Mouse (Mus musculus): ENCODE measurements around the gene Rims1. TPM values are rescaled to one million over a fixed set of nuclear protein-coding genes. Genes with fewer than 3 reads are reported as not detected.

The Rims1 gene
- total RNA-seq, 2 experiments from 2014 or later: 394 to 401 TPM

DNA sequence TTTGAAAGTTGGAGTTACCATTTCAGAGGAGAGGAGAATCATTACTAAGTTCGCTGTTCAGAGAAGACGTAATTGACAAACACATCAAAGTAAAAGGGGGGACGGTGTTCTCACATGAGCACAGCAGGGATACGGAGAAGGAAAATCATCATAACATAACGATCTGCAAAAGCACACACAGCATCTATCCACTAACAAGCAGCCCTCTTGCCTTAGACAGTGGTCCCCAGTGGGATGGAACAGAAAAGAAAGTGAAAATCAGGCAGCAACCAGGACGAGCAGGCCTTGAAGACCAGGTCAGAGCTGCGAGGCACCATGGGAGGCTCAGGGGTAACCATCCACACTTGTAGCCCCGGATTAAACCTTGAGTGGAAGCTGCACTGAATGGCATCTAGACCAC, 176.8 kb downstream of the Rims1 start:
- no peak for DNase-seq (ENCODE audit: extremely low spot score in 1 of 2, low spot score in 2 of 2)
- Histone ChIP-seq H3K4me3 (no peak overlapping the region), H3K27ac (no peak overlapping the region)
- intact Hi-C loops (cut with DNase I): loop anchor here (5.0 kb wide), 1 partner anchor 108 kb away; no protein-coding TSS in a partner anchor
- no peak for TF ChIP-seq CTCF (IDR thresholded peaks at IDR 0.05)

DNA sequence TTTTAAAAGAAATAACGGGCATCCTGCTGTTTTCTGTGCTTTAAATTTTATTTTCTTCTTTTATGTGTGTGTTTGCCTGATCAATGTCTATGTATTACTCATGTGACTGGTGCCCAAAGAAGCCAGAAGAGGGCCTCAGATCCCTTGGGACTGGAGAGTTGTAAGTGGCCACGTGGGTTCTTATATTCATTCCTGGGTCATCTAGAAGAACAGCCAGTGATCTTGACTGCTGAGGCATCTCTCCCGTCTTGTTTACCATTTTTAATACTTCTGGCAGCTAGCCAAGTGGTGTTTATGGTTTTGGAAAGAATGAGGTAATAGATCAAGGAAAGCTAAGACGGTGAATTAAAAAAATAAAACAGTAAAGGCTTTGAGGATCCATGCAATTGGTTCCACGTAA, 178.8 kb downstream of the Rims1 start:
- intact Hi-C loops (cut with DNase I): loop anchor here (5.0 kb wide), 1 partner anchor 110 kb away; no protein-coding TSS in a partner anchor
- DNase-seq (ENCODE audit: extremely low spot score in 1 of 2, low spot score in 2 of 2): no peak
- no peak overlapping the region for H3K4me3 ChIP-seq
- H3K27ac ChIP-seq: no peak overlapping the region; the same call in 1 of the 2 replicates
- TF ChIP-seq CTCF (IDR thresholded peaks at IDR 0.05): peak; percentile 23

DNA sequence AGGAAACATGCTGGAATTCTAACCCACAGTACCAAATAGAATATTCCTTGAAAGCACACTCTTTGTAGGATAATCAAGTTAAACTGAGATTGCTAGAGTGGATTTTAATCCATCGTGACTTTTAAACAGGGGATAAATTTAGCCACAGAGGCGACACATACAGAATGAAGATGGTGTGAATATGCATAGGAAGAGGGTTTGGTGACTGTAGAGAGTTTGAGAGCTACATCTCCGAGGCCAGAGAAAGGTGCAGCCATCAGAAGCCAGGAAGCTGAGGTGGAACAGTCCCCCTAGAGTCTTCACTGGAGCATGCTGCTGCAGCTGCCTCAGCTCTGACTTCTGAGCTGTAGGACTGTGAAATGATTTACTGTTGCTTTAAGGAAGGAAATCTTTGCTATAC, 179.5 kb downstream of the Rims1 start:
- no peak; the same call in none of the 2 replicates for TF ChIP-seq CTCF (IDR thresholded peaks at IDR 0.05)
- H3K4me3 ChIP-seq: no peak overlapping the region
- peak overlapping the region; percentile 6; the same call in 1 of the 2 replicates for H3K27ac ChIP-seq
- no peak for DNase-seq (ENCODE audit: extremely low spot score in 1 of 2, low spot score in 2 of 2)
- intact Hi-C loops (cut with DNase I): loop anchor here (5.0 kb wide), 1 partner anchor 111 kb away; no protein-coding TSS in a partner anchor

DNA sequence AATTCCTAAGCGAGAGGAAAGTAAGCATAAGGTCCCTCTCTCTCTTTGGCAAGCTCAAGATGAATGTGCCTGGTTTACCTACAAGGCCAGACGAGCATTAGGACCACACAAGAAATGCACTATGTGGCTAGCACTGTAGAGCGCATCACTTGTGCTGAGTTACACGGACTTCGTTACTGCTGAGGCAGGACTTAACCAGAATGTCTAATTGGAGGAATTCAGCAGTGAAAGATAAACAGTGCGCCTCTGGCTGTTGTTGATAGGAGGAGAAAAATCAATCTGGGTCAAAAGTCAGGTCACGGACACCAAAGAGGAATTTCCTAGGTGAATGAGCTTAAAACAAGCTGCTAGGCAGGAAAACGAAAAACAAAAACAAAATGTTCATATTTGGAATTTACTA, 185.0 kb downstream of the Rims1 start:
- intact Hi-C loops (cut with DNase I): no loop called here
- TF ChIP-seq CTCF (IDR thresholded peaks at IDR 0.05): no peak
- DNase-seq (ENCODE audit: extremely low spot score in 1 of 2, low spot score in 2 of 2): no peak
- Histone ChIP-seq H3K27ac (no peak overlapping the region), H3K4me3 (no peak overlapping the region)

DNA sequence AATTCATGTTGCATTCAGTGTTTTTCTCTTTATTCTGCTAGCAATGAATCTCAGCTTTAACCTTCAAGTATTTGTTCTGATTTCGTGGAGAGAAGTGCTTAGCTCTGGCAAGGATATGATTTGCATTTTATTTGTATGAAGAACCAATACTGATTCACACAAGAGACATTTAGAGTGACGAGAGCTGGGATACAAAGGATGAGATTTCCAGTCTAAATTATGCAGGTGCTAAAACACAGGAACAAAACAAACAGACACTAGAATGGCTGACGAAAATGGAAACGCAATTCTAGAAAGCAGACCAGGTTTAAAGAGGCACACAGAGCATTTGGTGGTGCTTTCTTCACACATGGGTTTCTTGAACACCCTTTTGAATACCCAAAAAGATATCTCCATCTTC, 190.2 kb downstream of the Rims1 start:
- Histone ChIP-seq H3K4me3 (no peak overlapping the region), H3K27ac (peak overlapping the region; percentile 64)
- DNase-seq (ENCODE audit: extremely low spot score in 1 of 2, low spot score in 2 of 2): no peak
- TF ChIP-seq CTCF (IDR thresholded peaks at IDR 0.05): no peak
- intact Hi-C loops (cut with DNase I): no loop called here

DNA sequence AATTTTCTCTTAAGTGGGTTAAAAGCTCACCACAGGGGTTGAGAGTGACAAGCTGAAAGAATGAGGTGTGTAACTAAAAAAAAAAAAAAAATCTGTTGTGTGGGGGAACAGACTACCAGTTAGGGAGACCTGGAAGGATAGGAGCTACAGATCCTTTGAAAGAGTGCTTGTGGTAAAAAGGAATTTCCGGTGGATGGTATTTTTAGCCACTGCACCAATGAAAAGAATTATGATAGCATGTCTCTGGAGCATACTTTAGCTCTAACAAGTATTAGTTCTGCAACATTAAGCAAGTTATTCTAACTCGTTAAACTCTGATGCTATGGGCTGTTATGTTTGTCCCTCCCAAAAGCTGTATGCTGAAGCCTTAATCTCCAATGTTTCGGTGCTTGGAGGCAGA, 192.2 kb downstream of the Rims1 start:
- intact Hi-C loops (cut with DNase I): no loop called here
- TF ChIP-seq CTCF (IDR thresholded peaks at IDR 0.05): no peak
- H3K27ac ChIP-seq: no peak overlapping the region; the same call in 1 of the 2 replicates
- no peak overlapping the region for H3K4me3 ChIP-seq
- no peak for DNase-seq (ENCODE audit: extremely low spot score in 1 of 2, low spot score in 2 of 2)

DNA sequence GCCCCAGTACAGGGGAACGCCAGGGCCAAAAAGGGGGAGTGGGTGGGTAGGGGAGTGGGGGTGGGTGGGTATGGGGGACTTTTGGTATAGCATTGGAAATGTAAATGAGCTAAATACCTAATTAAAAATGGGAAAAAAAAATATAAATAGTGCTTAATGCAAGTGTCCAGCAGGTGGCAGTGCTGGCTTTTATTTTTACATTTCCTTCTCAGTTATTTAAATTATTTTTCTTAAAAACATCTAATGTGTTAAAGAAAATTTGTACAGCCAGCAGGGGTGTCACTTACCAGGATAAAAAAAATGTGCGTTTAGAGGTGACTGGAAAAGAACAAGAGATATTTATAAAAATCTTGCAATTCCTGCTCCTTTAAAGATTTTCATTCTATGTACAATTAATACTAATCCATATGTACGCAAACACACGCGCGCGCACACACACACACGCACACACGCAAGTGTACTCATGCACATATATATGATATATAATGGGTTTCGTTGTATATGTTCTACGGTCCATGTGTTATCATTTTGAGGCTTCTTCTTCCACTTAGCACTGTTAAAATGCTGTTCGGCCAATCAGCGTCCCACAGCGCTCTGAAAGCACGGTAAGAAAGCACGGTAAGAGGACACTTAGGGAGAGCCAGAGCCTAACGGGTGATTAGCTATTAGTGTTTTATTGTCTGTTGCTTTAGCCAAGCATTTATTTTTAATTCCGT, 201.3 kb downstream of the Rims1 start:
- intact Hi-C loops (cut with DNase I): loop anchor here (1.0 to 5.0 kb wide), 4 partner anchors 198 to 683 kb away; no protein-coding TSS in a partner anchor
- Histone ChIP-seq H3K27ac (peak overlapping the region; percentile 40), H3K4me3 (no peak overlapping the region)
- TF ChIP-seq CTCF (IDR thresholded peaks at IDR 0.05): peak; percentile 63
- DNase-seq (ENCODE audit: extremely low spot score in 1 of 2, low spot score in 2 of 2): no peak

DNA sequence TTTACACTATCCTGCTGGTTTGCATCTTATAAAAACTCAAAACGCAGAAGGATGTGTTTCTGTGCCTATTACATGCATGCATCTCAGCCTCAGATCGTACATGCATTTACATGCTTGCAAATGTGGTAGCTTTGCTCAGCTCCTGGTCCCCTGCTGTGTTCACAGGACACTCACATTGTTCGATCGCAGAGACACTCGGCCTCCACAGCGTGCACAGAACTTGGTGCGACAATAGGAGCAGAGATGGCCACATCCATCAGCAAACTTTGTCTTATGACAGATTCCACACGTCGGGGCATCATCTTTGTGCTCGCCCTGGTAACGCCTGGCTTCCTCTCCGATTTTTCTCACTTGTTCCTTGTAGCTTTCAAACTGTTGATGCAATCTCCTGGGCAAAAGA, 209.6 kb downstream of the Rims1 start:
- intact Hi-C loops (cut with DNase I): no loop called here
- Histone ChIP-seq H3K4me3 (no peak overlapping the region), H3K27ac (no peak overlapping the region)
- DNase-seq (ENCODE audit: extremely low spot score in 1 of 2, low spot score in 2 of 2): no peak
- no peak for TF ChIP-seq CTCF (IDR thresholded peaks at IDR 0.05)

DNA sequence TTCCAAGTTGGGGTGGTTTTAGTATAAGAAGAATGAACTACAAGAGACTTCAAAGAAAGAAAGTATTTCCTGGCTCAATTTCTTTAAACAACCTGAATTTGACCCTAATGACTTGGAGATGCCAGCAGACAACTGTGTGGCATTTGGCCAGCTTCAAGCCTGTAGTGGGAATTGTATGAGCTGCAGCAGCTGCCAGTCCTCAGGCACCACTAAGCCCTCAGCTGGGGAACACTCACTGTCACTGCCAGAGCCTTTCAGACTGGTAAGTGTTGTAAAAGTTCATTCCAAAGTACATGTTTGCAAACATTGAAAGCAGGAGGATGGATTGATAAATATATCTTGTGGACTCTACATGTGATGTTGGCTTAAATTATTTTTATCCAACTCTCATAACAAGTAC, 211.0 kb downstream of the Rims1 start:
- no peak for DNase-seq (ENCODE audit: extremely low spot score in 1 of 2, low spot score in 2 of 2)
- Histone ChIP-seq H3K27ac (no peak overlapping the region), H3K4me3 (no peak overlapping the region)
- no peak for TF ChIP-seq CTCF (IDR thresholded peaks at IDR 0.05)
- intact Hi-C loops (cut with DNase I): no loop called here

DNA sequence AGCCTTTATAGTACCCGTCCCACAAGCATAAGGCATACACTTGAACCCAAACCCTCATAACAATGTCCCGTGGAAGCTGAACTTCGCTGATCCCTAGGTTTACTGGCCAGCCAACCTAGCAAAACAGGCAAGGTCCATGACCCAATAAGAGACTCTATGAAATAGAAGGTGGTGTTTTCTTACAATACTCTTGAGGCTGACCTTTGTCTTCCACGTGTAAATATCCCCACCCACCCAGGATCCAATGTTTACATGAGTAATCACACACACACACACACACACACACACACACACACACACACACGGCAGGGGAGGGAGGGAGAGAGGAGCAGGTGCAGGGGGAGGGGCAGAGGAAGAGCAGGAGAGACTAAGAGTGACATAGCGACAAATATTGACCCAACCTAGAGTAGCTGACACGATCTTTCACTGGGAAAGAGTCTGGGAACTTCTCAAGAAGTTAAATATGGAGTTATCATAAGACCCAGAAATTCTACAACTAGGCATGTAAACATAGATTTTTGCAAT, 217.9 kb downstream of the Rims1 start:
- no peak for DNase-seq (ENCODE audit: extremely low spot score in 1 of 2, low spot score in 2 of 2)
- TF ChIP-seq CTCF (IDR thresholded peaks at IDR 0.05): no peak
- H3K4me3 ChIP-seq: no peak overlapping the region
- H3K27ac ChIP-seq: no peak overlapping the region
- intact Hi-C loops (cut with DNase I): no loop called here

DNA sequence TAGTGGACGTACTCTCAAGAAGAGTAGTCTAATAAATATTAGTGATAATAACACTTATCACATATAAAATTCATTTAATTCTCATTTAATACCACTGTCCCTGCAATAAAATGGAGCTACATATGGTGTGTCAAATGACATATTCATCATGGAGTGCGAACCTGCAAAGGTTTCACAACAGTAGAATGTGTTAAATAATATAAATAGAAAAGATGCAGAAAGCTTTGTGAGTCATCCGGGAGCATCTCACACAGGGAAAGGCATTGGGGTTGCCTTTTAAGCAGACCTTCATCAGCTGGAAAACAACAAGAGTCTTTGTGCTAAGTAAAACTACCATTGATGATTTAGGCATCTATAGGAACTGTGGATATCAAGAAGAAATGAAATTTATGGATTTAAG, 220.2 kb downstream of the Rims1 start:
- no peak for DNase-seq (ENCODE audit: extremely low spot score in 1 of 2, low spot score in 2 of 2)
- intact Hi-C loops (cut with DNase I): no loop called here
- H3K4me3 ChIP-seq: no peak overlapping the region
- no peak overlapping the region for H3K27ac ChIP-seq
- TF ChIP-seq CTCF (IDR thresholded peaks at IDR 0.05): no peak

DNA sequence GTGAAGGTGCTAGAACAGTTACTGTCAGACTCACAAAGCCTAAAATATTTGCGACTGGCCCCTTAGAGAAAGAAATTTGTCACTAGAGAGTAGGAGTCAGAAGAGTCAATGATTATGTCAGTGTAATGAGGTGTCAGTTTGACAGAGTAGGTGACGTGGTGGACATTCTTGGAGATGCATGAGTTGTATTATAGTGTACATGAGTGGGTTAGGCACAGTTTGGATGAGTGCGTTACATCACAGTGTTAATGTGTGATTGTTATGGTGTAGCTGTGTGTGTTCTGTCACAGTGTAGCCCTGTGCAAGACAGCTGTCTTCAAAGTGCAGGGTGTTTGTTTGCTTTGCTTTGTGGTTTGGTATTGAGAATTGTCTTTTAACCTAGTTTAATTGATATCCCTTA, 226.3 kb downstream of the Rims1 start:
- H3K27ac ChIP-seq: no peak overlapping the region
- DNase-seq (ENCODE audit: extremely low spot score in 1 of 2, low spot score in 2 of 2): no peak
- H3K4me3 ChIP-seq: no peak overlapping the region
- intact Hi-C loops (cut with DNase I): no loop called here
- TF ChIP-seq CTCF (IDR thresholded peaks at IDR 0.05): no peak

DNA sequence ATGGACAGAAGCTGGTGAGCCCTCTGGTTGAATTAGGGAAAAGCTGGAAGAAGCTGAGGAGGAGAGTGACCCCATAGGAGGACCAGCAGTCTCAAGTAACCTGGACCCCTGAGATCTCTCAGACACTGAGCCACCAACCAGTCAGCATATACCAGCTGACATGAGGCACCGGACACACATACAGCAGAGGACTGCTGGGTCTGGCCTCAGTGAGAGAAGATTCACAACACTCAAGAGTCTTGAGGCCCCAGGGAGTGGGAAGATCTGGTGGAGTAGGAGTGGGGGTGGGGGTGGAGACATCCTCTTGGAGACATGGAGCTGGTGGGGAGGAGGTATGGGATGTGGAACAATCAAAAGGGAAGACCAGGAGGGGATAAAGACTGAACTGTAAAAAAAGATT, 233.1 kb downstream of the Rims1 start:
- Histone ChIP-seq H3K4me3 (no peak overlapping the region), H3K27ac (no peak overlapping the region)
- intact Hi-C loops (cut with DNase I): no loop called here
- no peak for TF ChIP-seq CTCF (IDR thresholded peaks at IDR 0.05)
- no peak for DNase-seq (ENCODE audit: extremely low spot score in 1 of 2, low spot score in 2 of 2)
